Mouse (Mus musculus) common myeloid progenitor, adult 5-6 weeks (primary cell): Measurements from ENCODE around the gene Myadml2. TPM values are rescaled to one million over a fixed set of nuclear protein-coding genes. Genes with fewer than 3 reads are reported as not detected.

Source experiments
- total RNA-seq: library from RNA; stranded (forward); fragments of 200-1000, 187-1606 nt; gene quantifications from 2 replicates; pipeline ENCODE4 v1.2.3, GENCODE M21; 2017

Myadml2 gene
- total RNA-seq, 1 experiment from 2014 or later = not detected

Other genes starting within 250 kb of the Myadml2 start
- 29.8 and 37.9 TPM in 2 replicates for gene Nploc4, start 210.4 kb downstream of the Myadml2 start, total RNA-seq
- gene Tspan10, start 205.5 kb downstream of the Myadml2 start, total RNA-seq = not detected in 2 replicates
- not detected in 2 replicates for gene Pde6g, start 194.7 kb downstream of the Myadml2 start, total RNA-seq
- 6.5 and 13.6 TPM in 2 replicates for gene Oxld1, start 190.1 kb downstream of the Myadml2 start, total RNA-seq
- 73.3 and 101 TPM in 2 replicates for gene Ccdc137, start 190.0 kb downstream of the Myadml2 start, total RNA-seq
- 7.7 and 9.4 TPM in 2 replicates for gene Arl16, start 180.6 kb downstream of the Myadml2 start, total RNA-seq
- gene Mrpl12, start 163.5 kb downstream of the Myadml2 start, total RNA-seq = 121 and 140 TPM in 2 replicates
- gene Slc25a10, start 156.3 kb downstream of the Myadml2 start, total RNA-seq = 8.2 and 12.1 TPM in 2 replicates
- not detected in 2 replicates for gene Gcgr, start 117.5 kb downstream of the Myadml2 start, total RNA-seq
- gene Mcrip1, start 98.4 kb downstream of the Myadml2 start, total RNA-seq = 26.5 and 31.0 TPM in 2 replicates
- not detected in 2 replicates for gene Ppp1r27, start 97.0 kb downstream of the Myadml2 start, total RNA-seq
- gene P4hb, start 74.9 kb downstream of the Myadml2 start, total RNA-seq = 494 and 545 TPM in 2 replicates
- gene Arhgdia, start 66.5 kb downstream of the Myadml2 start, total RNA-seq = 148 and 170 TPM in 2 replicates
- gene Alyref, start 49.8 kb downstream of the Myadml2 start, total RNA-seq = 248 and 287 TPM in 2 replicates
- gene Anapc11, start 49.7 kb downstream of the Myadml2 start, total RNA-seq = 27.2 and 32.1 TPM in 2 replicates
- not detected in 2 replicates for gene Npb, start 39.7 kb downstream of the Myadml2 start, total RNA-seq
- gene Pcyt2, start 30.2 kb downstream of the Myadml2 start, total RNA-seq = 34.5 and 38.6 TPM in 2 replicates
- gene Sirt7, start 22.9 kb downstream of the Myadml2 start, total RNA-seq = 45.8 and 50.4 TPM in 2 replicates
- 20.3 and 22.1 TPM in 2 replicates for gene Mafg, start 14.6 kb downstream of the Myadml2 start, total RNA-seq
- 9.9 and 11.7 TPM in 2 replicates for gene Pycr1, start 4.4 kb downstream of the Myadml2 start, total RNA-seq
- gene Notum, start 13.0 kb upstream of the Myadml2 start, total RNA-seq = not detected in 2 replicates
- gene Aspscr1, start 24.8 kb upstream of the Myadml2 start, total RNA-seq = 31.8 and 44.9 TPM in 2 replicates
- gene Cenpx, start 65.6 kb upstream of the Myadml2 start, total RNA-seq = 81.5 and 113 TPM in 2 replicates
- 30.3 and 30.9 TPM in 2 replicates for gene Lrrc45, start 65.8 kb upstream of the Myadml2 start, total RNA-seq
- gene Rac3, start 73.3 kb upstream of the Myadml2 start, total RNA-seq = not detected in 2 replicates
- gene Dcxr, start 79.1 kb upstream of the Myadml2 start, total RNA-seq = 8.4 and 9.5 TPM in 2 replicates
- gene Cbr2, start 84.0 kb upstream of the Myadml2 start, total RNA-seq = not detected in 2 replicates
- 18.9 and 25.7 TPM in 2 replicates for gene Hmga1b, start 114.6 kb upstream of the Myadml2 start, total RNA-seq
- 4.8 and 5.6 TPM in 2 replicates for gene Rfng, start 136.0 kb upstream of the Myadml2 start, total RNA-seq
- gene Gps1, start 136.1 kb upstream of the Myadml2 start, total RNA-seq = 66.0 and 88.2 TPM in 2 replicates
- gene Dus1l, start 148.2 kb upstream of the Myadml2 start, total RNA-seq = 43.2 and 57.9 TPM in 2 replicates
- gene Fasn, start 176.4 kb upstream of the Myadml2 start, total RNA-seq = 46.0 and 62.3 TPM in 2 replicates